ENCODE assay signal across 30 mouse cellular contexts in the genomic region with DNA sequence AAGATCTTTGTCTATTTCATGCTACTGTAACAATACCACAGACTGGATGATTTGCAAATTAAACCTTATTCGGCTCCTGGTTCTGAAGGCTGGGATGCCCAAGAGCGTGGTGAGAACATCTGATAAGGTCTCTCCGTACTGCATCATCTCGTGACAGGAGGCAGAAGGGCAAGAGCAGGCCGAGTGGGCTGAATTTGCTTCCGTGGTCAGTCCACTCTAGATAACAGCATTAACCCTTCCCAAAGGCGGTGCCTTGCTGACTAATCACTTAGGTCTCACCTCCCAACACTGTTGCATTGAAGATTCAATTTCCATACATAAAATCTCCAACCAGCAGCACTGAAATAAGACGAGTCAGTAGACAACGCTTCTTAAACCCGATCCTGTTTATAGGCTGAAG. TPM values are rescaled to one million over a fixed set of nuclear protein-coding genes. Genes with fewer than 3 reads are reported as not detected.
DNase-seq lines count a peak whose midpoint lies in the region; ATAC-seq and TF ChIP-seq lines count a peak whose summit lies in the region.
"Had no signal": no experiment of that assay in that cellular context is flagged by ENCODE, and none has a peak within 500 bp of the region (broad histone marks: within the 10 kb centered on the region; RNA-seq: fewer than 3 reads in every experiment).

No protein-coding gene starts in this region.

- intact Hi-C loops in heart, postnatal 25 days (cut with DNase I), result no loop called here

- ATAC-seq in intestine, embryonic 14.5 days (replicated peaks; ENCODE audit: low FRiP score, low TSS enrichment, low read depth), result no peak
- no peak for ATAC-seq in intestine, postnatal 0 days
- ATAC-seq in G1E (ENCODE audit: extremely low read depth, insufficient number of reproducible peaks, low FRiP score, poor library complexity, severe bottlenecking), result peak; percentile 34
- ATAC-seq: CD4-positive, CD25-positive, alpha-beta regulatory T cell, adult 4 months; forebrain, embryonic 14.5 days; forebrain, embryonic 16.5 days had no signal

- 45% methylated on average over 10 of the region's 10 CpGs for WGBS in intestine, embryonic 14.5 days
- WGBS in intestine, postnatal 0 days, result 32% methylated on average over 10 of the region's 10 CpGs

- H3K9me3 ChIP-seq in intestine, embryonic 14.5 days (ENCODE audit: control insufficient read depth, low read length), result no peaks in the 10 kb centered on the region
- no peaks in the 10 kb centered on the region for H3K9me3 ChIP-seq in intestine, postnatal 0 days (ENCODE audit: control insufficient read depth)
- H3K9me3 ChIP-seq in G1E (replicated peaks), result no peaks in the 10 kb centered on the region
- H3K9me3 ChIP-seq: embryonic facial prominence, embryonic 13.5 days; embryonic facial prominence, embryonic 15.5 days; forebrain, embryonic 10.5 days; forebrain, embryonic 12.5 days had no signal

- H3K4me3 ChIP-seq in intestine, embryonic 14.5 days (ENCODE audit: low read depth, low read length), result no peak overlapping the region
- H3K4me3 ChIP-seq in intestine, postnatal 0 days (ENCODE audit: low read depth, low read length), result no peak overlapping the region
- H3K4me3 ChIP-seq in G1E (ENCODE audit: low read depth, low read length), result no peak overlapping the region
- H3K4me3 ChIP-seq: embryonic facial prominence, embryonic 13.5 days; embryonic facial prominence, embryonic 15.5 days; erythroblast, embryonic 14.5 days; forebrain, embryonic 10.5 days; forebrain, embryonic 12.5 days had no signal

- H3K4me2 ChIP-seq in intestine, embryonic 14.5 days (ENCODE audit: low read length), result no peak overlapping the region
- H3K4me2 ChIP-seq in intestine, postnatal 0 days (replicated peaks; ENCODE audit: low read depth), result no peak overlapping the region
- H3K4me2 ChIP-seq: embryonic facial prominence, embryonic 13.5 days; embryonic facial prominence, embryonic 15.5 days; forebrain, embryonic 12.5 days had no signal

- no peak overlapping the region for H3K9ac ChIP-seq in intestine, embryonic 14.5 days (ENCODE audit: low read length)
- no peak overlapping the region for H3K9ac ChIP-seq in intestine, postnatal 0 days (ENCODE audit: low read depth, low read length)
- H3K9ac ChIP-seq: embryonic facial prominence, embryonic 13.5 days; embryonic facial prominence, embryonic 15.5 days; forebrain, embryonic 12.5 days had no signal

- H3K27ac ChIP-seq in intestine, embryonic 14.5 days (ENCODE audit: low read depth), result no peak overlapping the region
- H3K27ac ChIP-seq in intestine, postnatal 0 days (ENCODE audit: low read depth, low read length), result no peak overlapping the region
- H3K27ac ChIP-seq: embryonic facial prominence, embryonic 13.5 days; embryonic facial prominence, embryonic 15.5 days; forebrain, embryonic 10.5 days; forebrain, embryonic 12.5 days had no signal

- peaks cover 8% of the 10 kb centered on the region; the same call in 1 of the 2 replicates for H3K4me1 ChIP-seq in intestine, embryonic 14.5 days (replicated peaks; ENCODE audit: control insufficient read depth, insufficient read depth, low read length)
- 0 out of 2 replicates have a peak, but pooled peaks cover 4% of the 10 kb centered on the region for H3K4me1 ChIP-seq in intestine, postnatal 0 days (replicated peaks; ENCODE audit: control insufficient read depth, insufficient read depth, low read length)
- peaks cover 33% of the 10 kb centered on the region for H3K4me1 ChIP-seq in G1E (ENCODE audit: insufficient read depth, low read depth, low read length)

- peaks cover 45% of the 10 kb centered on the region for H3K27me3 ChIP-seq in intestine, embryonic 14.5 days (replicated peaks; ENCODE audit: control insufficient read depth, insufficient read depth, low read length)
- H3K27me3 ChIP-seq in intestine, postnatal 0 days (replicated peaks; ENCODE audit: control insufficient read depth, insufficient read depth, low read length), result peaks cover 44% of the 10 kb centered on the region
- peaks cover 38% of the 10 kb centered on the region for H3K27me3 ChIP-seq in G1E (ENCODE audit: insufficient read depth, low read length)

- peak; percentile 55 for DNase-seq in heart, adult 11 months
- DNase-seq in heart, postnatal 25 days (ENCODE audit: low spot score), result no peak
- DNase-seq in intestine, embryonic 14.5 days (ENCODE audit: low spot score), result peak; percentile 36
- DNase-seq in G1E (ENCODE audit: low spot score), result no peak
- DNase-seq: adrenal gland, adult 2 months; adrenal gland, postnatal 10 days; adrenal gland, postnatal 25 days; B cell, adult 2 months; cerebellum, adult 11 months; cerebellum, adult 18-20 months; cerebellum, adult 8-10 months; cerebellum, adult 9-11 months; cerebellum, postnatal 14 days; cerebellum, postnatal 36 days; embryo, embryonic 11 days had no signal

- no peak for TF ChIP-seq CTCF in intestine, postnatal 0 days (IDR thresholded peaks at IDR 0.05; ENCODE audit: low read depth)
- TF ChIP-seq CTCF in G1E (IDR thresholded peaks at IDR 0.05; ENCODE audit: low read depth, low read length), result no peak

- H3K36me3 ChIP-seq in intestine, embryonic 14.5 days (ENCODE audit: control insufficient read depth, insufficient read depth, low read length), result no peaks in the 10 kb centered on the region
- H3K36me3 ChIP-seq in intestine, postnatal 0 days (ENCODE audit: control insufficient read depth, insufficient read depth), result no peaks in the 10 kb centered on the region
- H3K36me3 ChIP-seq in G1E (replicated peaks), result no peaks in the 10 kb centered on the region
- H3K36me3 ChIP-seq: embryonic facial prominence, embryonic 13.5 days; embryonic facial prominence, embryonic 15.5 days; forebrain, embryonic 10.5 days; forebrain, embryonic 12.5 days had no signal

RNA-seq across cellular contexts. Expression of a gene that starts 3.1 kb away (rescaled TPM):
- 1 to 10 TPM; 9.0 to 9.4 TPM for total RNA-seq in heart, postnatal 25 days (2021)
- 1.6 and 1.9 TPM in 2 replicates for polyA plus RNA-seq in intestine, embryonic 14.5 days (2014; fragmentation: Nextera tagmentation; extraction: Ambion mirVana)
- 0.73 and 1.0 TPM in 2 replicates for polyA plus RNA-seq in intestine, postnatal 0 days (2015; fragmentation: Nextera tagmentation; extraction: Ambion mirVana)
- total RNA-seq in G1E (2014; fragmentation: Nextera tagmentation) (1.8 TPM in 1 of 2 replicates, not detected in the other), G1E (2017) (0.29 and 0.98 TPM in 2 replicates)
- polyA plus RNA-seq in G1E (2012), result 0.04 TPM in 2 replicates
- total RNA-seq: CH12.LX had no signal
- polyA plus RNA-seq: erythroblast, embryonic 14.5 days had no signal

RNA-seq across cellular contexts. Expression of a gene that starts 36.2 kb away (rescaled TPM):
- total RNA-seq in heart, postnatal 25 days (2021), result 10 to 100 TPM; 83.5 to 93.2 TPM
- polyA plus RNA-seq in intestine, embryonic 14.5 days (2014; fragmentation: Nextera tagmentation; extraction: Ambion mirVana), result 7.3 and 7.4 TPM in 2 replicates
- 7.5 and 8.8 TPM in 2 replicates for polyA plus RNA-seq in intestine, postnatal 0 days (2015; fragmentation: Nextera tagmentation; extraction: Ambion mirVana)
- total RNA-seq in G1E (2014; fragmentation: Nextera tagmentation) (4.1 and 7.5 TPM in 2 replicates), G1E (2017) (1.3 and 1.5 TPM in 2 replicates)
- polyA plus RNA-seq in G1E (2012), result 1.2 and 1.4 TPM in 2 replicates
- polyA plus RNA-seq: erythroblast, embryonic 14.5 days had no signal

RNA-seq across cellular contexts. Expression of a gene that starts 39.4 kb away (rescaled TPM):
- 1 to 10 TPM; 7.1 to 7.5 TPM for total RNA-seq in heart, postnatal 25 days (2021)
- 0.43 and 0.81 TPM in 2 replicates for polyA plus RNA-seq in intestine, embryonic 14.5 days (2014; fragmentation: Nextera tagmentation; extraction: Ambion mirVana)
- 0.16 TPM in 1 of 2 replicates, not detected in the other for polyA plus RNA-seq in intestine, postnatal 0 days (2015; fragmentation: Nextera tagmentation; extraction: Ambion mirVana)
- total RNA-seq in G1E (2014; fragmentation: Nextera tagmentation), result not detected in 2 replicates
- total RNA-seq in G1E (2017), result 0.05 TPM in 1 of 2 replicates, not detected in the other
- 0.05 TPM in 1 of 2 replicates, not detected in the other for polyA plus RNA-seq in G1E (2012)
- total RNA-seq: adrenal gland, postnatal 10 days; adrenal gland, postnatal 25 days; adrenal gland, postnatal 4 days; CH12.LX; common myeloid progenitor, adult 5-6 weeks; MEL had no signal
- polyA plus RNA-seq: adrenal gland, adult 2 months; brain, embryonic 14.5 days; CD4-positive, CD25-positive, alpha-beta regulatory T cell, adult 4 months; embryonic facial prominence, embryonic 11.5 days; erythroblast, embryonic 14.5 days had no signal

RNA-seq across cellular contexts. Expression of a gene that starts 56.0 kb away (rescaled TPM):
- not detected for total RNA-seq in heart, postnatal 25 days (2021)
- polyA plus RNA-seq in intestine, embryonic 14.5 days (2014; fragmentation: Nextera tagmentation; extraction: Ambion mirVana), result 0.44 and 0.97 TPM in 2 replicates
- 0.43 TPM in 1 of 2 replicates, not detected in the other for polyA plus RNA-seq in intestine, postnatal 0 days (2015; fragmentation: Nextera tagmentation; extraction: Ambion mirVana)
- total RNA-seq in G1E (2014; fragmentation: Nextera tagmentation), result not detected in 2 replicates
- 1.1 and 1.4 TPM in 2 replicates for total RNA-seq in G1E (2017)
- polyA plus RNA-seq in G1E (2012), result 0.15 TPM in 1 of 2 replicates, not detected in the other
- total RNA-seq: adrenal gland, adult 2 months; adrenal gland, postnatal 10 days; adrenal gland, postnatal 25 days; adrenal gland, postnatal 4 days had no signal
- polyA plus RNA-seq: adrenal gland, adult 2 months; brain, embryonic 14.5 days; erythroblast, embryonic 14.5 days had no signal

RNA-seq across cellular contexts. Expression of a gene that starts 56.8 kb away (rescaled TPM):
- not detected for total RNA-seq in heart, postnatal 25 days (2021)
- polyA plus RNA-seq in intestine, embryonic 14.5 days (2014; fragmentation: Nextera tagmentation; extraction: Ambion mirVana), result 0.14 TPM in 1 of 2 replicates, not detected in the other
- 0.05 and 0.12 TPM in 2 replicates for polyA plus RNA-seq in intestine, postnatal 0 days (2015; fragmentation: Nextera tagmentation; extraction: Ambion mirVana)
- total RNA-seq in G1E (2014; fragmentation: Nextera tagmentation) (0.34 and 0.60 TPM in 2 replicates), G1E (2017) (not detected in 2 replicates)
- polyA plus RNA-seq in G1E (2012), result not detected in 2 replicates
- total RNA-seq: adrenal gland, postnatal 10 days; CH12.LX; common myeloid progenitor, adult 5-6 weeks; MEL had no signal
- polyA plus RNA-seq: adrenal gland, adult 2 months; CD4-positive, CD25-positive, alpha-beta regulatory T cell, adult 4 months; erythroblast, embryonic 14.5 days had no signal

Comparison
In these comparisons a context has a peak if more than half of its experiments do, and no peak if none do; other contexts are left out.
1. DNase-seq: peak in heart, adult 11 months (single experiment) and intestine, embryonic 14.5 days (single experiment); none in heart, postnatal 25 days (single experiment) and G1E (single experiment).